Comparison of ENCODE assay signal across 12 mouse cellular contexts in the genomic region with DNA sequence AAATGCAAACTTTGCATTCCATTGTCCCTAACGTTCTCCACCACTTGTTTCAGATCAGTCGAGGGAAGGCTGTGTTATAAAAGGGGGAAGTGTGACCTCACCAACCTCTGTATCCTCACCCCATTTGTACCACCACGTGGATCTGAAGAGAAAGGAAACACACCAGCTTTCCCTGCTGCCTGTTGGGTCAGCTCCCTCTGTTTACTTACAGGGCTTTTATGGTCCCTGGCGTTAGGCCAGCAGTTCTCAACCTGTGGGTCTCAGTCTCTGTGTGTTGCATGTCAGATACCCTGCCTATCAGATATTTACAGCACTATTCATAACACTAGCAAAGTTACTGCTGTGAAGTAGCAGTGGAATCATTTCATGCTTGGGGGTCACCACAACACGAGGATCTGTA. TPM values are rescaled to one million over a fixed set of nuclear protein-coding genes. Genes with fewer than 3 reads are reported as not detected.
A peak's percentile ranks its signal among the peaks of the same experiment; 100 is the strongest.
DNase-seq lines count a peak whose midpoint lies in the region; ATAC-seq and TF ChIP-seq lines count a peak whose summit lies in the region.
"Had no signal": no experiment of that assay in that cellular context is flagged by ENCODE, and none has a peak within 500 bp of the region (broad histone marks: within the 10 kb centered on the region; RNA-seq: fewer than 3 reads in every experiment).

No protein-coding gene starts in this region.

- 0 out of 2 replicates have a peak, but pooled peaks cover 6% of the 10 kb centered on the region for H3K9me3 ChIP-seq in intestine, embryonic 16.5 days (ENCODE audit: control insufficient read depth, low read length)
- H3K9me3 ChIP-seq: liver, embryonic 13.5 days had no signal

- H3K4me1 ChIP-seq in intestine, embryonic 16.5 days (ENCODE audit: control insufficient read depth, insufficient read depth, low read length), result peaks cover 12% of the 10 kb centered on the region
- H3K4me1 ChIP-seq in olfactory bulb, adult 2 months (ENCODE audit: control insufficient read depth, insufficient read depth, low read length), result peaks cover 6% of the 10 kb centered on the region

- H3K27ac ChIP-seq in intestine, embryonic 16.5 days (ENCODE audit: low read length), result no peak overlapping the region
- H3K27ac ChIP-seq in olfactory bulb, adult 2 months (ENCODE audit: insufficient read depth, low read depth, low read length), result peak overlapping the region; percentile 67
- H3K27ac ChIP-seq: liver, embryonic 13.5 days had no signal

- H3K4me3 ChIP-seq in intestine, embryonic 16.5 days (ENCODE audit: low read length), result no peak overlapping the region
- no peak overlapping the region for H3K4me3 ChIP-seq in olfactory bulb, adult 2 months (ENCODE audit: insufficient read depth, low read depth, low read length)
- H3K4me3 ChIP-seq: erythroblast, embryonic 14.5 days; liver, embryonic 13.5 days had no signal

- no peak overlapping the region for H3K9ac ChIP-seq in intestine, embryonic 16.5 days (ENCODE audit: low read depth, low read length)
- H3K9ac ChIP-seq: liver, embryonic 13.5 days had no signal

- no peaks in the 10 kb centered on the region for H3K36me3 ChIP-seq in intestine, embryonic 16.5 days (ENCODE audit: control insufficient read depth, insufficient read depth, low read length)
- H3K36me3 ChIP-seq: liver, embryonic 13.5 days had no signal

- H3K27me3 ChIP-seq in intestine, embryonic 16.5 days (replicated peaks; ENCODE audit: control insufficient read depth, insufficient read depth, low read length), result no peaks in the 10 kb centered on the region

- ATAC-seq in common myeloid progenitor, adult 5-6 weeks (replicated peaks; ENCODE audit: low read depth, poor library complexity, severe bottlenecking), result peak; percentile 92
- peak; percentile 83 for ATAC-seq in intestine, embryonic 16.5 days
- ATAC-seq: midbrain, embryonic 16.5 days had no signal

- TF ChIP-seq CTCF in olfactory bulb, adult 2 months (IDR thresholded peaks at IDR 0.05; ENCODE audit: insufficient read depth, low read depth, low read length), result no peak

- peak; percentile 6 for DNase-seq in left cerebral cortex, postnatal 4 days
- no peak for DNase-seq in left cerebral cortex, adult 8-10 months (ENCODE audit: low spot score in 2 of 2)
- no peak for DNase-seq in adrenal gland, adult 2 months
- no peak for DNase-seq in gastrocnemius, postnatal 25 days
- DNase-seq: cerebellum, postnatal 36 days; liver, embryonic 13.5 days had no signal

- H3K4me2 ChIP-seq in intestine, embryonic 16.5 days (ENCODE audit: low read depth, low read length), result peak overlapping the region; percentile 10; the same call in 1 of the 2 replicates
- H3K4me2 ChIP-seq: heart, embryonic 11.5 days; liver, embryonic 13.5 days had no signal

- intact Hi-C loops in left cerebral cortex, postnatal 4 days (cut with DNase I), result no loop called here

- 7% methylated on average over 5 of the region's 5 CpGs for WGBS in intestine, embryonic 16.5 days
- WGBS in olfactory bulb, adult 2 months, result 32% methylated on average over 5 of the region's 5 CpGs

- TF ChIP-seq POLR2A in olfactory bulb, adult 2 months (IDR thresholded peaks at IDR 0.05; ENCODE audit: insufficient read depth, low read depth, low read length), result no peak

RNA-seq across cellular contexts. Expression of a gene that starts 22.3 kb away (rescaled TPM):
- 100 to 1,000 TPM; 194 to 216 TPM for total RNA-seq in left cerebral cortex, postnatal 4 days (2021)
- 10 to 100 TPM; 77.4 to 94.3 (median 88.1) TPM for total RNA-seq in left cerebral cortex, adult 8-10 months (2022)
- 37.3 and 45.9 TPM in 2 replicates for total RNA-seq in common myeloid progenitor, adult 5-6 weeks (2017)
- 6.1 and 7.5 TPM in 2 replicates for polyA plus RNA-seq in intestine, embryonic 16.5 days (2015; fragmentation: Nextera tagmentation; extraction: Ambion mirVana)
- 396 and 758 TPM in 2 replicates for polyA plus RNA-seq in olfactory bulb, adult 2 months (2012; ENCODE audit: insufficient read depth, insufficient read length, low replicate concordance, missing spikeins)
- 10 to 100 TPM; 48.5 to 68.8 TPM for total RNA-seq in adrenal gland, adult 2 months (2021)
- polyA plus RNA-seq in adrenal gland, adult 2 months (2012; rRNA removed), result 0.15 and 0.17 TPM in 2 replicates
- 10 to 100 TPM; 23.3 to 23.4 TPM for total RNA-seq in gastrocnemius, postnatal 25 days (2021)
